Mouse (Mus musculus): ENCODE data around the gene Gm36176. TPM values are rescaled to one million over a fixed set of nuclear protein-coding genes. Genes with fewer than 3 reads are reported as not detected.

Gm36176 gene
- polyA plus RNA-seq, 1 experiment, result not detected

GRCm38 (mm10) chr10:77861675-77862074 is 15.1 kb downstream of the Gm36176 start, which contains the start of gene Gm3285:
TSS of gene Gm3285 (plus strand) at chr10:77861975.
- DNase-seq, result no peak
- 23% methylated on average over 7 of the region's 7 CpGs for WGBS
- H3K27ac ChIP-seq (ENCODE audit: insufficient read depth, low read length), result no peak within 1 kb of the TSS
- no peaks in the 10 kb centered on the region for H3K27me3 ChIP-seq (ENCODE audit: control insufficient read depth, insufficient read depth, low read length)
- TF ChIP-seq CTCF (IDR thresholded peaks at IDR 0.05; ENCODE audit: borderline replicate concordance, insufficient read depth, low read depth, low read length) (no peak), POLR2A (IDR thresholded peaks at IDR 0.05; ENCODE audit: borderline replicate concordance, insufficient read depth, low read length) (no peak)
- H3K4me3 ChIP-seq (replicated peaks; ENCODE audit: insufficient read depth, low read depth, low read length), result no peak within 1 kb of the TSS
- H3K4me1 ChIP-seq (ENCODE audit: control insufficient read depth, insufficient read depth, low read length), result peaks cover 4% of the 10 kb centered on the region; the same call in 1 of the 2 replicates

- H3K27ac ChIP-seq (ENCODE audit: insufficient read depth, low read length), result no peak overlapping the region
- TF ChIP-seq POLR2A (IDR thresholded peaks at IDR 0.05; ENCODE audit: borderline replicate concordance, insufficient read depth, low read length) (no peak), CTCF (IDR thresholded peaks at IDR 0.05; ENCODE audit: borderline replicate concordance, insufficient read depth, low read depth, low read length) (no peak)
- WGBS, result 37% methylated on average over 13 of the region's 14 CpGs
- H3K27me3 ChIP-seq (ENCODE audit: control insufficient read depth, insufficient read depth, low read length), result no peaks in the 10 kb centered on the region
- H3K4me3 ChIP-seq (replicated peaks; ENCODE audit: insufficient read depth, low read depth, low read length), result peak overlapping the region; percentile 31
- peaks cover 4% of the 10 kb centered on the region; the same call in 1 of the 2 replicates for H3K4me1 ChIP-seq (ENCODE audit: control insufficient read depth, insufficient read depth, low read length)
- DNase-seq, result peak; percentile 21 to 25
Measured at GRCm38 (mm10) chr10:77864067-77864761, 17.6 kb downstream of the Gm36176 start.

- Histone ChIP-seq H3K27me3 (ENCODE audit: control insufficient read depth, insufficient read depth, low read length) (no peaks in the 10 kb centered on the region), H3K27ac (ENCODE audit: insufficient read depth, low read length) (no peak overlapping the region), H3K4me3 (replicated peaks; ENCODE audit: insufficient read depth, low read depth, low read length) (peak overlapping the region; percentile 31), H3K4me1 (ENCODE audit: control insufficient read depth, insufficient read depth, low read length) (peaks cover 4% of the 10 kb centered on the region; the same call in 1 of the 2 replicates)
- WGBS, result 34% methylated on average over 11 of the region's 11 CpGs
- DNase-seq, result peak in 1 of 2 experiments; percentile 25
- no peak for TF ChIP-seq CTCF (IDR thresholded peaks at IDR 0.05; ENCODE audit: borderline replicate concordance, insufficient read depth, low read depth, low read length)
- TF ChIP-seq POLR2A (IDR thresholded peaks at IDR 0.05; ENCODE audit: borderline replicate concordance, insufficient read depth, low read length), result no peak
Measured at GRCm38 (mm10) chr10:77864762-77865143, 18.1 kb downstream of the Gm36176 start.

GRCm38 (mm10) chr10:77867546-77867945 is 20.9 kb downstream of the Gm36176 start:
- Histone ChIP-seq H3K4me1 (ENCODE audit: control insufficient read depth, insufficient read depth, low read length) (peaks cover 4% of the 10 kb centered on the region; the same call in 1 of the 2 replicates), H3K27me3 (ENCODE audit: control insufficient read depth, insufficient read depth, low read length) (no peaks in the 10 kb centered on the region), H3K27ac (ENCODE audit: insufficient read depth, low read length) (no peak overlapping the region), H3K4me3 (replicated peaks; ENCODE audit: insufficient read depth, low read depth, low read length) (no peak overlapping the region)
- DNase-seq, result no peak
- TF ChIP-seq CTCF (IDR thresholded peaks at IDR 0.05; ENCODE audit: borderline replicate concordance, insufficient read depth, low read depth, low read length), result no peak
- no peak for TF ChIP-seq POLR2A (IDR thresholded peaks at IDR 0.05; ENCODE audit: borderline replicate concordance, insufficient read depth, low read length)
- 35% methylated on average over 1 of the region's 1 CpGs for WGBS

- TF ChIP-seq CTCF (IDR thresholded peaks at IDR 0.05; ENCODE audit: borderline replicate concordance, insufficient read depth, low read depth, low read length) (no peak), POLR2A (IDR thresholded peaks at IDR 0.05; ENCODE audit: borderline replicate concordance, insufficient read depth, low read length) (no peak)
- Histone ChIP-seq H3K4me1 (ENCODE audit: control insufficient read depth, insufficient read depth, low read length) (peaks cover under 1% of the 10 kb centered on the region; the same call in 1 of the 2 replicates), H3K27ac (ENCODE audit: insufficient read depth, low read length) (no peak overlapping the region), H3K4me3 (replicated peaks; ENCODE audit: insufficient read depth, low read depth, low read length) (no peak overlapping the region), H3K27me3 (ENCODE audit: control insufficient read depth, insufficient read depth, low read length) (no peaks in the 10 kb centered on the region)
- no peak for DNase-seq
- WGBS, result 80% methylated on average over 7 of the region's 7 CpGs
Measured at GRCm38 (mm10) chr10:77869651-77870050, 23.0 kb downstream of the Gm36176 start.

- H3K27me3 ChIP-seq (ENCODE audit: control insufficient read depth, insufficient read depth, low read length), result no peaks in the 10 kb centered on the region
- H3K4me3 ChIP-seq (replicated peaks; ENCODE audit: insufficient read depth, low read depth, low read length), result no peak overlapping the region
- no peak overlapping the region for H3K27ac ChIP-seq (ENCODE audit: insufficient read depth, low read length)
- no peak for DNase-seq
- no peaks in the 10 kb centered on the region; the same call in 1 of the 2 replicates for H3K4me1 ChIP-seq (ENCODE audit: control insufficient read depth, insufficient read depth, low read length)
- WGBS, result 63% methylated on average over 6 of the region's 6 CpGs
- TF ChIP-seq CTCF (IDR thresholded peaks at IDR 0.05; ENCODE audit: borderline replicate concordance, insufficient read depth, low read depth, low read length) (peak; percentile 13; the same call in 1 of the 2 replicates), POLR2A (IDR thresholded peaks at IDR 0.05; ENCODE audit: borderline replicate concordance, insufficient read depth, low read length) (no peak)
Measured at GRCm38 (mm10) chr10:77878985-77879384, 32.4 kb downstream of the Gm36176 start.

GRCm38 (mm10) chr10:77880305-77880704 is 33.7 kb downstream of the Gm36176 start:
- no peaks in the 10 kb centered on the region for H3K27me3 ChIP-seq (ENCODE audit: control insufficient read depth, insufficient read depth, low read length)
- no peak for TF ChIP-seq CTCF (IDR thresholded peaks at IDR 0.05; ENCODE audit: borderline replicate concordance, insufficient read depth, low read depth, low read length)
- TF ChIP-seq POLR2A (IDR thresholded peaks at IDR 0.05; ENCODE audit: borderline replicate concordance, insufficient read depth, low read length), result no peak
- no peak for DNase-seq
- WGBS, result 71% methylated on average over 3 of the region's 3 CpGs
- no peak overlapping the region for H3K27ac ChIP-seq (ENCODE audit: insufficient read depth, low read length)
- no peak overlapping the region for H3K4me3 ChIP-seq (replicated peaks; ENCODE audit: insufficient read depth, low read depth, low read length)
- H3K4me1 ChIP-seq (ENCODE audit: control insufficient read depth, insufficient read depth, low read length), result no peaks in the 10 kb centered on the region; the same call in 1 of the 2 replicates

- H3K27ac ChIP-seq (ENCODE audit: insufficient read depth, low read length), result no peak overlapping the region
- no peak for TF ChIP-seq POLR2A (IDR thresholded peaks at IDR 0.05; ENCODE audit: borderline replicate concordance, insufficient read depth, low read length)
- peak; percentile 8; the same call in 1 of the 2 replicates for TF ChIP-seq CTCF (IDR thresholded peaks at IDR 0.05; ENCODE audit: borderline replicate concordance, insufficient read depth, low read depth, low read length)
- 83% methylated on average over 5 of the region's 5 CpGs for WGBS
- DNase-seq, result no peak
- H3K27me3 ChIP-seq (ENCODE audit: control insufficient read depth, insufficient read depth, low read length), result no peaks in the 10 kb centered on the region
- no peaks in the 10 kb centered on the region for H3K4me1 ChIP-seq (ENCODE audit: control insufficient read depth, insufficient read depth, low read length)
- H3K4me3 ChIP-seq (replicated peaks; ENCODE audit: insufficient read depth, low read depth, low read length), result no peak overlapping the region
Measured at GRCm38 (mm10) chr10:77882553-77882952, 36.0 kb downstream of the Gm36176 start.

Data from cerebellum, adult 2 months (tissue).